Mouse (Mus musculus) spleen, adult 18-20 months (tissue): Measurements from ENCODE around the gene Noxred1.
"Not testable (repeated sequence)": the region's sequence is repeated elsewhere in the genome, so short reads cannot be mapped to it uniquely, and the experiment has no call there.

Experiments
- DNase-seq, 2 experiments: peaks; one replicate each; pipeline ENCODE4 v3.0.0; 2022; ENCODE audit warnings: mixed read lengths in 2 of 2

Noxred1 gene

GRCm38 (mm10) chr12:87238632-87239031 lies at the start of gene Noxred1:
Gene Noxred1 (minus strand): TSS chr12:87238732.
- DNase-seq, result no peak

GRCm38 (mm10) chr12:87284726-87285125 lies 46.2 kb upstream of the Noxred1 start:
- DNase-seq, result no peak

GRCm38 (mm10) chr12:87284268-87284667 lies 45.7 kb upstream of the Noxred1 start:
- DNase-seq, result no peak

- DNase-seq, result no peak
These were observed 45.2 kb upstream of the Noxred1 start for GRCm38 (mm10) chr12:87283706-87284105.

- DNase-seq, result no peak
These were observed 44.2 kb upstream of the Noxred1 start for GRCm38 (mm10) chr12:87282743-87283142.

- no peak for DNase-seq
These were observed 43.2 kb upstream of the Noxred1 start for GRCm38 (mm10) chr12:87281766-87282165.

- no peak for DNase-seq
These were observed 41.3 kb upstream of the Noxred1 start for GRCm38 (mm10) chr12:87279879-87280278.

- DNase-seq, result no peak
These were observed 40.8 kb upstream of the Noxred1 start for GRCm38 (mm10) chr12:87279350-87279749.

GRCm38 (mm10) chr12:87278118-87278730 lies 39.7 kb upstream of the Noxred1 start:
- DNase-seq, result no peak

GRCm38 (mm10) chr12:87277251-87277650 lies 38.7 kb upstream of the Noxred1 start:
- DNase-seq, result not testable (repeated sequence)

GRCm38 (mm10) chr12:87274853-87275831 lies 36.6 kb upstream of the Noxred1 start:
- no peak for DNase-seq

- DNase-seq, result no peak
These were observed 29.1 kb upstream of the Noxred1 start for GRCm38 (mm10) chr12:87267682-87268081.

- no peak for DNase-seq
These were observed 28.5 kb upstream of the Noxred1 start for GRCm38 (mm10) chr12:87266827-87267603.

GRCm38 (mm10) chr12:87266108-87266826 lies 27.7 kb upstream of the Noxred1 start, which contains the start of the genes Vipas39 and Ahsa1:
Gene Vipas39 (minus strand): TSS chr12:87266256.
Gene Ahsa1 (plus strand): TSS chr12:87266479.
- peak; percentile 76 to 77 for DNase-seq

- no peak for DNase-seq
These were observed 26.9 kb upstream of the Noxred1 start for GRCm38 (mm10) chr12:87265444-87265843.

GRCm38 (mm10) chr12:87260562-87260961 lies 22.0 kb upstream of the Noxred1 start:
- no peak for DNase-seq

GRCm38 (mm10) chr12:87256629-87257028 lies 18.1 kb upstream of the Noxred1 start:
- DNase-seq, result no peak

GRCm38 (mm10) chr12:87253878-87254277 lies 15.3 kb upstream of the Noxred1 start:
- DNase-seq, result no peak

GRCm38 (mm10) chr12:87250161-87250560 lies 11.6 kb upstream of the Noxred1 start:
- no peak for DNase-seq

- peak in 1 of 2 experiments; percentile 24 for DNase-seq
These were observed 1.5 kb downstream of the Noxred1 start for GRCm38 (mm10) chr12:87236882-87237483.

- no peak for DNase-seq
These were observed 8.1 kb downstream of the Noxred1 start for GRCm38 (mm10) chr12:87230379-87230895.

GRCm38 (mm10) chr12:87229633-87230032 lies 8.9 kb downstream of the Noxred1 start:
- DNase-seq, result no peak
